Mouse (Mus musculus) spleen, adult 18-20 months (tissue): ENCODE data around the gene Shank2.

Source experiments
- DNase-seq, 2 experiments: peaks; one replicate each; pipeline ENCODE4 v3.0.0; 2022; ENCODE audit warnings: mixed read lengths in 2 of 2

The Shank2 gene

GRCm38 (mm10) chr7:144108141-144108540 is 106.4 kb downstream of the Shank2 start:
- DNase-seq = no peak

- no peak for DNase-seq
Observed at GRCm38 (mm10) chr7:144111026-144111604, 109.4 kb downstream of the Shank2 start.

DNA sequence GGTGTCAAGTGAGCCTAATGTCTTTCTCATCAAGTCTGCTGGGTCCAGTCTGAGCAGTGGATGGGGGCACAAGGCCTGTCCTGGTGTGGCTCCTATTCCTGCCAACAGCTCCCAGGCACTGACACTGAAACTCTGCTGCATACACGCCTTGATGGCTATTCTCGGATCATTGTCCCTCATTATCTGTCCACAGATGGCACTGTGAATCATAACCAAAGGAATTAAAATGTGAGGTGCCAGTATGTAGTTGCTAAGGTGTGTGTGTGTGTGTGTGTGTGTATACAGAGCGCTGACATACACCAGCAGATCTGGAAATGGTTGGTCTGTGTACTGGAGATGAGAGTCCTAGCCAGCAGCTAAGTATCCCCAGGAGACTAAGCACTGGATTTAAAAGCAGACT is 110.3 kb downstream of the Shank2 start:
- no peak for DNase-seq

- no peak for DNase-seq
Observed at GRCm38 (mm10) chr7:144114230-144114629, 112.5 kb downstream of the Shank2 start.

DNA sequence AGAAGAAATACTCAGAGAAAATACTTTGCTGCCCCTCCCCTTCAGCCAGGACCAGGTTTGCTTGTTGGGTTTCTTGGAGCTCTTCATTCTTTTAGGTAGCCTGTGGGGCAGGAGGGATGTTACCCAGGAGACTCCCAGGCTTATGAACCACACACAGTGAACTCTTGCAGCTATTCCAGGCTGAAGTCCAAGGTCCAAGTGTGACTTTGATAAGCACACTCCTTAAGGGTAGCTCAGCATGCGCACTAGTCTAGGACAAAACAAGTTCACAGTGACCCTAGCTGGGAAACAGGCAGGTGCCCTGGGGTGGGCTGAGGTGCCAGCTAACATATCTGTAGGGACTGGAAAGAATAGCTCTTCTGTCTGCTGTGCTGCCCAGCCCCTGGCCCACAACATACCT is 117.8 kb downstream of the Shank2 start:
- DNase-seq = no peak

- DNase-seq = no peak
Observed at GRCm38 (mm10) chr7:144132699-144133387, 131.1 kb downstream of the Shank2 start.

- no peak for DNase-seq
Observed at GRCm38 (mm10) chr7:144133388-144133998, 131.8 kb downstream of the Shank2 start.

DNA sequence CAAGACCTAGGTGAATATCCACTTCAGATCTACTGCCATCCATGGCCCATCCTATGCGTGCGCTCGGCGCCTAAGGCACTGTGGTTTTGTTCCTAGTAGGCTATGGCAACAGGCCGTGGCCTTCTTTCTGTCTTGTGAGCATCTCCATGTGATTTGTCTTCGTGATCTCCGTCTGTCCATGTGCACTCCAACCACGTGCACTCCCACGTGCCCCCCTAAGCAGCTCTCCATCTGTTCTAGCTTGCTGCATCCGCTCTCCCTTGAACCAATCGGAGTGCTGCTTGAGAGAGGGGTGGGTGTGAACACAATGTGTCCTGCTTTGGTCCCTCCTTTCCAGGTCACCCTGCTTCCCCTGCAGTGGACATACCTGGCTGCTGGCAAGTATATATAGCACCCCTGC is 133.0 kb downstream of the Shank2 start:
- no peak for DNase-seq

DNA sequence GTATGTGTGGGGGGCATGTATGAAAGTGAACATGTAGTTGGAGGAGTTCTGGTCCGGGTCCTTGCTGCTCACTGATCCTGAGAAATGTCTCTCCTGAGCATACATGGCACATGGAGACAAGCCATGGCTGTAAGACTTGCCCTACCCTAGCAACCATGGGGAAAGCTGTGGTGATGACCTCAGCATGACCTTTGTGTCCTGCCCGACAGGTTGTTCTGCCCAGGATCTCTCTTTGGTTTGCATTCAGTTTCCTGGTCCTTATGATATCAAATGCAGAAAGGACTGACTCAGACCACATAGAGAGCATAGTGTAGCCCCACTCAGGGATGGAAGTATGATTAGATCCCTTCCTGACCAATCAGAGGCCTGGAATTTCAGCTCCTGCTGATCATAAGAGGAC is 136.1 kb downstream of the Shank2 start:
- DNase-seq = no peak

- no peak for DNase-seq
Observed at GRCm38 (mm10) chr7:144138476-144138875, 136.7 kb downstream of the Shank2 start.

DNA sequence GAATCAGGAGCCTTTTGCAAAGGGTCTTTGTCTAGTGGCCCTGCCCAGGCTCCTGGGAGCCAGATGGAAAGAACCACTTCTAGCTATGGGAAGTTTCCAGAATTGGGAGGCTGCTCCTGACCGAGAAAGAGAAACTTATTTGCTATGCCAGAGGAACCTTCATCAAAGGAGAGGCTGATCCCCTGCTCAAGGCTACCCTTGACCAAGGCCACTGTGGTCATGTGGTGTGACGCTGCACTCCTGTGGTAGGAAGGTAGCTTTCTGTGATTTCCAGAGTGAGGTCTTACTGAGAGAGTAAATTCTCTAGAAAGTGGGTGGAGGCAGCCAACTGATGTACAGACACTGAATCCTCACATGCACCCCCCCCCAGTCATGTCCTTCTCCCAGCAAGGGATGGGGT is 138.0 kb downstream of the Shank2 start:
- DNase-seq = no peak

- no peak for DNase-seq
Observed at GRCm38 (mm10) chr7:144140470-144140869, 138.7 kb downstream of the Shank2 start.

- DNase-seq = no peak
Observed at GRCm38 (mm10) chr7:144142036-144142435, 140.3 kb downstream of the Shank2 start.

- no peak for DNase-seq
Observed at GRCm38 (mm10) chr7:144143941-144144340, 142.2 kb downstream of the Shank2 start.

- DNase-seq = no peak
Observed at GRCm38 (mm10) chr7:144148111-144148510, 146.4 kb downstream of the Shank2 start.

DNA sequence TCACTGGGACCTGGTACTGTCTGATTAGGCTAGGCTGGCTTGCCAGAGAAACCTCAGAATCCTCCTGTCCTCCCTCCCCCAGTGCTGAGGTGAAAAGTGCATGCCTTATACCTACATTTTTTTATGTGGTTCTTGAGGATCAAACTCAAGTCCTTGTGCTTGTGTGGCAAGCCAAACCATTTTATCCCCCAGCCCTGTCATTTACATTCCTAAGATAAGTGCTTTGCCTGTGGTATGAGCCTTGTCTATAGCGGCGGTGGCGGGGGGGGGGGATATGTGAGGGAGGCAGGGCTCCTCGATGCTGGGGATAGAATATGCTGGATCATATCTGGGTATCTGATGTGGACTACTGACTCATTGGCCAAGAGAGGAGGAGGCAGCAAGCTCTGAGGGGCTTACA is 151.4 kb downstream of the Shank2 start:
- no peak for DNase-seq

DNA sequence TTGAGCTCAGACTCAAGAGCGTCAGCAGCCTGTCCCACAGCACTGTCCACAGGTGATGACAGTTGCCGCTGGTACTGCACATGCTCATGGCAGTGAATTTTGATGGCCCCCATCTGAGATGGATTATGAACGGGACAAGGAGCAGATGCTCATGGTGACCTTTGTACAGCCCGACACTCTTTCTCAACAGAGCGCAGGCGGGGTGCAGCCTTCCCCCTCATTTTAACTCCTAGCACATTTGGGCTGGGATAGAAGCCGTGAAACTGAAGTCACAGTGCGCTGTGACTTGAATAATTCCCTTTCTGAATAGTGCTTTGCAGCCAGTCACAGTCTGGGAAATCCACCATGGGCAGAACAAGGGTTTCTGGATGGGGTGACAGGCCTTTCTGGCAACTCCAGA is 152.0 kb downstream of the Shank2 start:
- DNase-seq = no peak

DNA sequence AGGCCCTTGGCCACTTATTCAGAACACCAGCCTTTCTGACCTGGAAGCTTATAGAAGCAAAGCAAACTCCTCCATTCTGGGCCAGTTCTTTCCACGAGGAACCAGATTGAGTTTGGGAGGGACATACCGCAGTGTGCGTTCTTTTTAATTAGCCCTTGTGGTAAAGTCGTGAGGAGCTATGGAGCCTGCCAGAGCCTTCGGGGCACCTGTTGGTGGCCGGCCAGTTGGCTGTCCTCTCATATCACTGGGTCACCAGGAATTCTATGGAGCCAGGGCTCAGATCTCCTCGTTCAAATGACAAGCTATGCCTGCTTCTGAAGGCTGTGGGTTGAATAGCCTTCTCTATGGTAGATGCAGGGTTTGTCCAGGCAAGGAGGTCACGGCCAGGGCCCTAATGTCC is 156.2 kb downstream of the Shank2 start:
- no peak for DNase-seq

DNA sequence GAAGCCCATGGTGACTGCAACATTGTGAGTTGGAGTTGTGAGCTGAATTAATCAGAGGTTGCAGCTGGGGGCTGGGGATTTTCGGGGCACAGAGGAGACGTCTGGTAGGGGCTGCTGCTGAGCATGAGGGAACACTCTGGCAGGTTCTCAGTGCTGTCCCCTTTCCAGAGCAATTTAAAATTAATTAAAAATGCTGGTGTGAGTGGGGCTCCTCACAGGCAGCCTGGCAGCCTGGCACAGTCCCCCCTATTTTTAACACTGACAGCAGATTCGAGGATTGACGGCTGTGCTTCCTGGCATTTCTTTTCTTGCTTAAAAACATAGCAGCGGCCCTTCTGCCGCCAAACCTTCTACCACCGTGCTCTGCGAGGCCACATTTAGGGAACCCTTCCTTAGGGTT is 157.8 kb downstream of the Shank2 start:
- no peak for DNase-seq

DNA sequence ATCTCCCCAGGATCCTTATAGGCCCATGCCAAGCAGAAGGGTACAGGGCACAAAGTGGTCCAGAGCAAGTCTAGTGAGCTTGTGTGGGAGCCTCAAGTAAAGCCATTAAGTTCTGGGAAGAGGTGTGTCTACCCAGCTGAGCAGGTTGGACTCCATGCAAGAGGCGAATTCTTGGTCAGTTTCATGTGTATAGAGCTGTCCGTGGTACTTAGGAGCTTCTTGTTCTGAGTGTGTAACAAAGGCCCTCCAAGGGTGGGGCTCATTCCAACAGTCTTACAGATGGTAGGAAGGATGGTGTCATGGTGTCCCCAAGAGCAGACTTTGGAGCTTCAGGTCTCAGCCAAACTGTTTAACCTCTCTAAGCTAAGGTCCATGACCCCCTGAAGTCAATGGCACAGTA is 158.3 kb downstream of the Shank2 start:
- DNase-seq = no peak

DNA sequence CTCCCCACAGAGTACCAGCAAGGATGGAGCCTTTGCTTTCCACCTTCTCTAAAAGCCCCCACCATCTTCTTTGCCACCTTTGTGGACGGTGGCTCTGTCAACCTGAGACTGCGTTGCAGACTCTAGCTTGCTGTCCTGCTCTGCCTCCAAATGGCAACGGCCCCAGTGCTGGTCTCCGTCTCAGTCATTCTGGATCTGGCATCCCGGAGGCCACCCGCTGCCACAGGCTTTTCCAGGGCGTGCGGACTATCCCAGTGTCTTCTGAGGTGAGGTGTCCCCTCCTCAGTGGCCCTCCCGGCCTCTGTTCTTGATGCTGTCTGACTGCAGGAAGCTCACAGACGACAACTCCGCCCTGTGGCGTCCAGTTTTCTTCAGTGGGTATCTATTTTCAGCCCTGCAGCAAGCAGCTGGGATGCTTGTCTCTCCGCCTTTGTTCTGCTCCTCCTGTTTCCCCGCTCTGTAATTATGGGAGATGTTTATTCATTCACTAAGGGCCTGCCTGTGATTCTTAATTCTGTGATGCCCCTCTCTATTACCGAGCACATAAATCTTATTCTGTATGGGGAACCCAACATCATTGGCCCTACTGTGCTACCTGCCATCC is 159.0 kb downstream of the Shank2 start:
- DNase-seq = no peak

DNA sequence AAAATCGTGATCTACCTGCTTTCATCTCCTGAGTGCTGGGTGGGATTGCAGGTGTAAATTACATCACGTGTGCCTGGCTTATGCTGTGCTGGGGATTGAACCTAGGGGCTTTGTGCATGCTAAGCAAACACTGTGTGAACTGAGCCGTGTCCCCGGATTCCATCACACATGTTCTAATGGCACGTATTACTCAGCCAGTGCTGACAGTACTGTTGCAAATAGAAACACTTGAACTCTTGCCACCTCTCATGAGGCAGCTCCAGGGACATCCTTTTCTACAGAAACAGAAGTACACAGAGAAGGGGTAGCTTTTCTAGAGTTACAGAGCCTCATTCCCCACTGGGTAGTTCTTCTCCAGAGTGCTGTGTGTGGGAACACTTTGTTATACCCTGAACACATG is 168.5 kb downstream of the Shank2 start:
- DNase-seq = no peak

DNA sequence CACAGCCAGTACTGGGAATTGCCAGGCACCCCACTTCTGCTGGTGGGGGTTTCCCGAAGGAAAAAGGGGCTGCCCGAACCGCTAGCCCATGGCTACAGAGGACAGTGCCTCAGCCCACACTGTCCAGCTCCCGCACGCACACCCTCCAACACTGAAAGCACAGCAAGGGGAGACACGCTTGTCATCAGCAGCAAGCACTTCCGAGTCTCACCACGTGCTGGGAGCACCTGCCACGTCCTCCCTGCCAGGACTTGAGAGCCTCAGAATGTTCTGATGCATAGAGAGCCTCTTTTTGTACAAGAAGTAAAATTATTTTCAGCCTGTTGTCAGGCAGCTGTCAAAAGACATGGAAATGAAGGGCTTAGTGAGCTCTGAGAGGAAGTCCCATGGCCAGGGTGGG is 169.0 kb downstream of the Shank2 start:
- no peak for DNase-seq

GRCm38 (mm10) chr7:144173869-144174268 is 172.1 kb downstream of the Shank2 start:
- DNase-seq = no peak
